Mouse (Mus musculus): ENCODE data around the gene Olfr889.
"Not testable (repeated sequence)": the region's sequence is repeated elsewhere in the genome, so short reads cannot be mapped to it uniquely, and the experiment has no call there.

The Olfr889 gene

GRCm38 (mm10) chr9:38114898-38115297 is at the start of gene Olfr889:
Gene Olfr889 (plus strand): TSS chr9:38115198.
- no peak for DNase-seq (ENCODE audit: low read depth)

GRCm38 (mm10) chr9:38083772-38084171 is 31.2 kb upstream of the Olfr889 start, which contains the start of gene Olfr887:
Gene Olfr887 (plus strand): TSS chr9:38084072.
- DNase-seq (ENCODE audit: low read depth) = no peak

- DNase-seq (ENCODE audit: low read depth) = no peak
Measured at GRCm38 (mm10) chr9:38107828-38108227, 7.2 kb upstream of the Olfr889 start, which contains the start of gene Olfr888. Gene Olfr888 (plus strand): TSS chr9:38108128.

GRCm38 (mm10) chr9:38142217-38142616 is 27.2 kb downstream of the Olfr889 start, which contains the start of gene Olfr890:
Gene Olfr890 (plus strand): TSS chr9:38142517.
- no peak for DNase-seq (ENCODE audit: low read depth)

- not testable (repeated sequence) for DNase-seq (ENCODE audit: low read depth)
Measured at GRCm38 (mm10) chr9:38168341-38168740, 53.3 kb downstream of the Olfr889 start.
